Mouse (Mus musculus): ENCODE results near the gene Ddx46.
A peak's percentile ranks its signal among the peaks of the same experiment; 100 is the strongest.
"Not testable (repeated sequence)": the region's sequence is repeated elsewhere in the genome, so short reads cannot be mapped to it uniquely, and the experiment has no call there.

Gene Ddx46

DNA sequence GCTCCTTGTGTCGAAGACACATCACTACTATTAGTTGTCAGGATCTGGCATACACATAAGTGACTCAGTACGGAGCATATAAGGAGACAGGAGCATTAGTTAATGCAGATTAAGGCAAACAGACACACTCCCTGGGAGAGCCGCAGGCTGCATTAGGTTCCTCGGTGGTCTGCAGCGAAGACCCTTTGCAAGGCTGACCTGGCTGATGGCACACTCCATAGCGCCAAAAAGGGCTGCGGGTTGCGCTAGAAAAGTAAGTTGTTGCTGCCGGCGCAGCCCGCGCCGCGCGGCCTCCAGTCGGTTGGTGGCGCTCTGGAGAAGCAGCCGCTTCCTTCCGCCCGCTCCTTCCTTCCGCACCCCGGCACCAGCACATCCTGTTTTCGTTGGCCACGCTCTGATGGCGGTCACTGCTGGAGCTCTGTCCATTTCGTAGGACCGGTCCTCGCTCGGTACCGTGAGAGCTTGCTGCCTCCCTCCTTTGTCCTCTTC lies at the start of gene Ddx46:
Ddx46 (plus strand) TSS at position 389 of the 489 bp plus-strand sequence.
- DNase-seq (ENCODE audit: low spot score) = peak; percentile 72

DNA sequence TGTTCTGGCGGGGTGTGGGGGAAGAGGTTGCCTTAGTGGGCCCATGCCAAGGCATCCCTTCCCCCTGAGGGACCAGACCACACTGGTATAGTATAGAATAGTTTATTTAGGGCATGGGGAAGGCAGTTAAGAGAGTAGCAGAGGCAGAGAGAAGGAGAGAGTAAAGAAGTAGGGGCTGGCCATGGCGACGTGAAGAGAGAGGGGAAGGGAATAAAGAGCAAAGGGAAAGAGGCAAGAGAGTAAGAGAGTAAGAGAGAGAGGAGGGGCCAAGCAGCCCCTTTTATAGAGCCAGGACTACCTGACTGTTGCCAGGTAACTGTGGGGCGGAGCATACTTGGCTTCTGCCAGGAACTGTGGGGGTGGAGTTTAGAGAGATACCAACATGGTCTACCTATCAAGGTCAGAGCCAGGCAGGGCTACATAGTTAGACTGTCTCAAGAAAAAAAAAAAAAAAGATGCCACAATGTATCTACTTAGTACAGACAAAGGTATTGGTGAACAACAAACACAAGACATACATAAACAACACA lies 42.8 kb upstream of the Ddx46 start:
- DNase-seq (ENCODE audit: low spot score) = no peak

DNA sequence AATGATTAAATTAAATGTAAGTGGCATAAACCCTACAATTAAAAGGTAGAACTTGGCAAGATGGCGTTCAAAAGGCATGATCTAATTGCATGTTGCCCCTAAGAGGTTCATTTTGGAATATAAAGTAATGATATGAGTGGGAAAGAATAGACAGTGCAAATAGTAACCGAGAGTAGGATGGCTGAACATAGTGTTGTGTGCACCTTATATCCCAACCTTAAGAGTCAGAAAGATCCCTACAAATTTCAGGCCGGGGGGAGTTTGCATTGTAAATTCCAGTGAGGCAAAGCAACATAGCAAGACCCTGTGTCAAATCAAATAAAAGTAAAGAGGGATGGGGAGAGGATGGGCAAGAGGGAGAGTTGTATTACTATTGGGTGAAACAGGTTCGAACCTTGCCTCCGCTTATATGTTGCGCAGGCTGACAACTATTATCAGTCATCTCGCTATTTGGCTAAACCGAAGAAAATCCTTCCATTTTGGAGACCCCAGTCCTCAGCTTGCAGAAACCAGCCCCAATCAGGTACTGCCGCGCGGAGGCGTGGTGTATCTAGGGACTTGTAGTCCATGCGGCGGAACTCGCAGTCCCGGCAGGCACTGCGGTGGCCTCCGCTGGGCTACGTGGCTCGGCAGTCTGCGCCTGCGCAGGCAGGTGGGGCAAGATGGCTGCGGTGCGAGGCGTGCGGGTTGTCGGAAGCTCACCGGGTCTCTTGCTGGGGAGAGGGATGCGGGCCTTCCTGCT lies 42.1 kb upstream of the Ddx46 start:
- DNase-seq (ENCODE audit: low spot score) = peak; percentile 95

DNA sequence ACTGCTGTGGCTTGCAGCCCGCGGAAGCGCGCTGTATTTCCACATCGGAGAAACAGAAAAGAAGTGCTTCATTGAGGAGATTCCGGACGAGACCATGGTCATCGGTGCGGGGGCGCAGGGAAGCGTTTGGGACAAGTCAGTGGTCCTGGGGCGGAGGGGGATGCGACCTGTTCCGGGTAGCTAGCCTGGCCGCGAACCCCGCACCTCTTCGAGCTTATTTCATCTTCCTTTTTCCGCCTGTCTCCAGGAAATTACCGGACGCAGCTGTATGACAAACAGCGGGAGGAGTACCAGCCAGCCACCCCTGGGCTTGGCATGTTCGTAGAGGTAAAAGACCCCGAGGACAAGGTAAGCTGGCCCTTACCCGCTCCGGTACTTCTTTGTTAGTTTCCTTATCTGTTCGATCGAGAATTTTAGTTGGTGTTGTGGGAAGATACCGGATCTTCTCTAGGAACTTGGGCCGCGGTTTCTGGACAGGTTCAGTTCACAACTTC lies 41.5 kb upstream of the Ddx46 start:
- no peak for DNase-seq (ENCODE audit: low spot score)

DNA sequence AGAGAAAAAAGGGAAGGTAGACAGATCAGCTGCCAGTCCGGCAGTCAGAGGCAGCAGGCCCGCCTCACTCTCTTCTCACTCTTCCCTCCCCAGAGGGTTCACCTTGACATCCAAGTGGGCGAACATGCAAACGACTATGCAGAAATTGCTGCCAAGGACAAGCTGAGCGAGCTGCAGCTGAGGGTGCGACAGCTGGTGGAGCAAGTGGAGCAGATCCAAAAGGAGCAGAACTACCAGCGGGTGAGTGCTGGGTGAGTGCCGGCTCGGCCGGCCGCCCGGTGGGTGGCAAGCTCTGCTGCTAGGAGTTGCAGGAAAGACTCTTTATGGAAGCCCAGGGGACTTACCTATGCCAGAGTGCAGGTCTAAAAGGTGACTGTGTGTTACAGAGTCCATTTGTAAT lies 39.5 kb upstream of the Ddx46 start:
- no peak for DNase-seq (ENCODE audit: low spot score)

DNA sequence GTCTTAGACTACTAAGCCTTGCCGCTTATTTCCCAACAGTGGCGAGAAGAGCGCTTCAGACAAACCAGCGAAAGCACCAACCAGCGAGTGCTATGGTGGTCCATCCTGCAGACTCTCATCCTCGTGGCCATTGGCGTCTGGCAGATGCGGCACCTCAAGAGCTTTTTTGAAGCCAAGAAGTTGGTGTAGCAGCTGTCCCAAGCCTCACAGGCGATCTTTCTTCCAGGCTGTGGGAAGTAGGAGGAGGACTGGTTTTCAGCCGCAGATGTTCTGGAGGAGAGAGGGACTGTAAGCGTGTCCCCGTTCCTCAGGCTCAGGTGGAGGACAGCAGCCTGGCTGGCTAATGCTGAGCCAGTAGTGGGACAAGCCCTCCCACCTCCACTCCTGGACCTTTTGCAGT lies 38.0 kb upstream of the Ddx46 start:
- no peak for DNase-seq (ENCODE audit: low spot score)

DNA sequence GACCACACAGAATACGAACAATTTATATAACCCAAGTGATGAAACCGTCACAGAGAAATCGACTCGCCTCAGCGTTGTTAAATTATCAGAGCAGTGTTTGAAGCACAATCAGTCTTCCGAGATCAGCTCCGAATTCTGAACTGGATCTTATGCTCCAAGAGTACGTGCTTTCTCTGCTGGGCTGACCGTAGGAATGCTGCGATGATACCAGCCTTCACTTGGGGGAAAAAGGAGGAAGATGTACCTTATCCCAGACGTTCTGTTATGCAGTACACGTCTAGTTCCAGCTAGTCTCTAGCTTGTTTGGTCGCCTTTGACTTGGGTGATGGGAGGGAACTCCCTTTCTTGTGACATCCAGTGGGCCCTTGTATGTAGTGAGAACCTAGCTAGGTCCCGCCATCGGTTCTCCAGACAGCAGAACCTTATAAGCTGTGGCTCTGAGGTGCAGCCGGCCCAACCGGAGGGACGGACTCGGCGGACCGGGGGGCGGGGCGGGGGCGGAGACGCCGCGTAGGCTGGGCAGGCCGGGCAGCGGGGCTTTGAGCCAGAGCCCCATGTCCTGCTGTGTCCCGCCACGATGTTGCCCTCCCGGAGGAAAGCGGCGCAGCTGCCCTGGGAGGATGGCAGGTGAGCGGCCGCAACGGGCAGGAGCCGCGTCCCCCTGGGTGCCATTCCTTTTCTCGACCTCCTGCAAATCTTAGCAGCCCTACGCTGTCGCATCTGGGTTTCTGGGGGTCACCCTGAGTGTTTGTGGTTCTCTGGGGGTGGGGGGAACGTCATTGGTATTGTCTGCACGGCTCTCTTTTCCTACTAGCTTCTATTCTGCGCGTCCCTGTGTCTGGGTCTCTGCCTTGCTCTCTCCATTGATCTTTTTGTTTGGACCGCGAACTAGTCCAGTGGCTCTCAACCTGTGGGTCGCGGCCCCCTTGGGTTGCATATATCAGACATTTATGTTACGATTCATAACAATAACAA lies 35.0 kb upstream of the Ddx46 start, which contains the start of gene B4galt7:
B4galt7 (plus strand) TSS at position 331 of the 975 bp plus-strand sequence.
- peak; percentile 71 for DNase-seq (ENCODE audit: low spot score)

DNA sequence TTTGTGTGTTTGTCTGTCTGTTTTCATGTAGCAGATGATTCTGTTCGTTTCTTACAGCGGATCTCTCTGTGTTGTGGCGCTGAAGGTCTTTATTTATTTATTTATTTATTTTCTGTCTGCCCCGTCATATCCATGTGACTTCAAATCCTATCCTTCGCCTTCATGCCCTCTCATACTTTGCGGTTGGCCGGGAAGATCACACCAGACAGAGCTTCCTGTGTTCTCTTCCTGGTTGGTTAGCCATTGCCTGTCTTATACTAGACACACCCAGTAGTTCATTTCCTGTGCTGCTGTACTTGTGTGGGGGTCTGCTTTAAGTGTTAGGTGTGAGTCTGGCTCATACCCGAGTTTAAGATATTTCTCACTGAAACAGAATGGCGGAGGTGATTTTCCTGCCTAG lies 34.2 kb upstream of the Ddx46 start:
- no peak for DNase-seq (ENCODE audit: low spot score)

DNA sequence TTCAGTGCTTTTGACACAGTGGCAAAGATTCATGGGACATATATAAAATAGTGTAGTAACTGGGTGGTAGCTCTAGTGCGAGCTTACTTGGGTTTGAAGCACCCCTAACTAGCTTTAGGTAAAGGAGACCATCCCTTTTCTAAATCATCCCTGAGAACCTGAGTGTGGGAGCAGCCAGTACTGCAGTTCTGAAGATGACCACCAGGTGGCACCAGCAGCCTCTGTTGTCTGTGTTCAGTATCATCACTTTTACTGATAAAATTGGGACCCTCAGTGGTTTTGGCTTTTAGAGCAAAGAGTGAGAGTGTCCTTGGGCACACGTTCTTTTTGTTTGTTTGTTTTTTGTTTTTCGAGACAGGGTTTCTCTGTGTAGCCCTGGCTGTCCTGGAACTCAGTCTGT lies 33.2 kb upstream of the Ddx46 start:
- DNase-seq (ENCODE audit: low spot score) = peak; percentile 29

DNA sequence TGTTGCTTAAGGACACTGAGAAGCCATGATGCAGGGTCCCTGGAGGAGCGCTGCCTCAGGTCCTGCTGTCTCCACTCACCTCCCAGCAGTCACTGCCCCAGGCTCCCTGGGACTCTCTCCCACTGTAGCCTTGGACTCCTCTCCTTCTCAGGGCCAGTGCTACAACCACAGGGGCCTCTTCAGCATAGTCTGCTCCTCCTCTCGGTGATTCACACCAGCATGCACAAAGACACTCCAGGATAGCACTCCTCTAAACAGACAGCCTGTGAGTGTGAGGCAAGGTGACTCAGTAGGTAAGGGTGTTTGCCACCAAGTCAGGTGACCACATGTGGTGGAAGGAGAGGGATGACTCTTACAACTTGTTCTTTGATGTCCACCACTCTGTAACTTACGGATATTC lies 30.2 kb upstream of the Ddx46 start:
- DNase-seq (ENCODE audit: low spot score) = no peak

DNA sequence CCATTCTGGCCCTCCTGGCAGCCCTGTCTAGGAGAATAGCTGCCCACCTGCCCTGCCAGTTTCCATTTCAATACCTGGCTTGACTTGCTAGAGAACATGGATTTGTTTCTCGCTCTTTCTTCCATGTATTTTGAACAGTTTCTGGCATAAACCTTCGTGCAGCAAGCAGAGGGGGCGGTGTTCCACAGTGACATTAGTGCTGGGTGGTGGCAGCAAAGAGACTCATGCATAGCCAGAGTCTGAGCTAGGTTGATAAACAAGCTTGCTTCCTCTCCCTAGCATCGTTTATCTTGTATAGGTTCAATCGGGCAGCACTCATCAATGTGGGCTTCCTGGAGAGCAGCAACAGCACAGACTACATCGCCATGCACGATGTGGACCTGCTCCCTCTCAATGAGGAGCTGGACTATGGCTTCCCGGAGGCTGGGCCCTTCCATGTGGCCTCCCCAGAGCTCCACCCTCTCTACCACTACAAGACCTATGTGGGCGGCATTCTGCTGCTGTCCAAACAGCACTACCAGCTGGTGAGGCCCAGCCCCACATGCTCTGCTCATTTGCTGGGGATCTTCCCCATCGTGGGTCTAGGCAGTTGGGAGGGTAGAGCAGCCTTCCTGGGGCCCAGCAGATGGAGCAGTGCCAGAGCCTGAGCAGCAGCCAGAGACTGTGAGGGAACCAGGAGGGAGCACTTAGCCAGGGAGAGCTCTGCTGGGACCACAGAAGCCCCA lies 27.8 kb upstream of the Ddx46 start:
- no peak for DNase-seq (ENCODE audit: low spot score)

DNA sequence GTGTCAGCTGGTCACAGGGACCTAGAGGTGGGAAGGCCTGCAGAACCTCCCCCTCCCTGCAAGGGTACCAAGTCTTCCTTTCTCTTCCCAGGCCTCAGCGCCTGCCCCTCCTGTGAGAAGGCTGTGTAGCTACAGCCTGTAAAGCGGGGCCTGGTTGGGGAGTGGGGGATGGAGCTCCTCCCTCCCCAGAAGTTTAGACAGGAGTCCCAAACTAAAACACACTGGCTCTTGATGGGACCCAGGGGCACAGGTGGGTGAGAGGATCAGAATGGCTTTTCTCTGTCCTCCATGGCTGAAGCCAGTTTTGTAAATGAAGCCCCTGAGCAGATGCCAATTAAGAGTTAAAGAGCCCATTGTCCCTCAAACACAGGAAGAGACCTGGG lies 27.2 kb upstream of the Ddx46 start:
- DNase-seq (ENCODE audit: low spot score) = no peak

DNA sequence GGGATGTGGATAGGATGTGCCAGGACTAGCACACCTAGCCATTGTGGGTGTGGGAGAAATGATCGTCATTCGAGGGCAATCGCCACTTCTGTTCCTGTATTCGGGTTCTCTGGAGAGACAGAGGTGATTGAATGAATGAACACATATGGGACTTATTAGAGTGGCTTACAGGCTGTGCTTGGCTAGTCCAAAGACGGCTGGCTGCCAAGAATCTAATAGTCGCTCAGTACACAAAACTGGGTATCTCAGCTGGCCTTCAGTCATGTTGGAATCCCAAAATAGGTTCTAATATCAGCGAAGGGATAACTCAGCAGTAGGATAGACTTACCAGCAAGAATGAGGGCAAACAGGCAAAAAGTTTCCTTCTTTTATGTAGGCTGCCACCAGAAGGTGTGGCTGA lies 22.8 kb upstream of the Ddx46 start:
- DNase-seq (ENCODE audit: low spot score) = no peak

DNA sequence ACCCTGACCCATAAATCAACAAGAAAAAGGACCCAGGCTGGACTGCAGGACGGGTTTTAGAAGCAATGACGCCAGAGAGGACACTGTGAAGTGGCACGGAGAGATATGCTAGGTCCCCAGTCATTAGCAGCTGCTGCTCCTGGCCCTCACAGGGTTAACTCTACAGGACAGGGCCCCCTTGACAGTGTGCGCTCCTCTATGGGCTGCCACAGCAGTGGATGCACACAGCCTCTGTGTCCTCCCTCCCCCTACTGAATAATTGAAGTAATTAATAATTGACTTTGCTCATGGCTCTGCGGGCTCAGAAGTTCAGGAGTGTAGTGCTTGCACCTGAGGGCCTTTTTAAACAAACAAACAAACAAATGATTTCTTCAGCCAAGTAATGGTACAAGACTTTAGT lies 21.4 kb upstream of the Ddx46 start:
- DNase-seq (ENCODE audit: low spot score) = no peak

DNA sequence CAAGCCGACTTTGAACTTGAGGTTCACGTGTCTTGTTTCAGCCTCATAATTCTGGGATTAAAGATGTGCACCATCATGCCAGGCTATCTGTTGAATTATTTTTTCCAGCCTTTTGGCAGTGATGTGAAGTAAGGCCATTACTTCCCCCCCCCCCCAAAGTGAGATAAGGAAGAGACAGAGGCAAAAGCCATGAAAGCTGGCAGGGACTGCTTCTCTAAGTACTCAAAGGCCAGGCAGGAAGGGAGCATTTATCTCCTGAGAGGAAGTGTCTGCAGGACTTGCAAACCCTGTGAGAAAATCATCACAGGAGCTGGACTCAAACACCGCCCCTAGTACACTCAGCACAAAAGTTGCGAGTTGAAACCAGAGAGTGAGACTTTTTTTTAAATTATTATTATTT lies 15.5 kb upstream of the Ddx46 start:
- no peak for DNase-seq (ENCODE audit: low spot score)

DNA sequence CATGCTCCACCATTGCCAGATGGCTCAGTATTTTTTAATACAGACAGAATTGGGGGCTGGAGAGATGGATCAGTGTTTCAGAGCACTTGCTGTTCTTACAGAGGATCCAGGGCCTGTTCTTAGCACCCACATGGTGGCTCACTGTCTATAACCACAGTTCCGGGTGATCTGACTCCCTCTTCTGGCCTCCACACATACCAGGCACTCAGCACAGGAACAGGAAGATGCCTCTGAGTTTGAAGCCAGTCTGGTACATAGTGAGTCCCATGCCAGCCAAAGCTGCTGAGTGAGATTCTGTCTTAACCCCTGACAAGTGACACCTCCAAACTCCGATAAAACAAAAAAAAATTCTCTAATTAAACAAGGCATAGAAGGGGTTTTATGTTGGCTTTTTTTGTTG lies 14.6 kb upstream of the Ddx46 start:
- DNase-seq (ENCODE audit: low spot score) = no peak

DNA sequence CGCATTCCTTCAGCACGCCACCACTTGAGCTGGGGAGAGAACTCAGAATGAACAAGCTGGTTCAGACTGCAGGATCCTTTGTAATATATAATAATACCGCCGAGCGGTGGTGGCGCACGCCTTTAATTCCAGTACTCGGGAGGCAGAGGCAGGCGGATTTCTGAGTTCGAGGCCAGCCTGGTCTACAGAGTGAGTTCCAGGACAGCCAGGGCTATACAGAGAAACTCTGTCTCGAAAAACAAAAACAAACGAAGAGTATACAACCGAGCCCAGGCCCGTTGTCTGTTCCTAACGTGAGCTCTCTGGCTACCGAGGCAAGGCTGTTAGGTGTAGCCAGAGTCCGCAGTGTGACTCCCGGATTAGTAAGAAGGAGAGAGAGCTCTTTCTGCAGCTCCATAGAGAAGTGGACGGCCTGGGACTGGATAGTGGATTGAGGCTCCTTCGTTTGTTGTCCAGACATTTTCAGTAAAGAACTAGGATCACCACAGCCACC lies 12.6 kb upstream of the Ddx46 start:
- DNase-seq (ENCODE audit: low spot score) = not testable (repeated sequence)

DNA sequence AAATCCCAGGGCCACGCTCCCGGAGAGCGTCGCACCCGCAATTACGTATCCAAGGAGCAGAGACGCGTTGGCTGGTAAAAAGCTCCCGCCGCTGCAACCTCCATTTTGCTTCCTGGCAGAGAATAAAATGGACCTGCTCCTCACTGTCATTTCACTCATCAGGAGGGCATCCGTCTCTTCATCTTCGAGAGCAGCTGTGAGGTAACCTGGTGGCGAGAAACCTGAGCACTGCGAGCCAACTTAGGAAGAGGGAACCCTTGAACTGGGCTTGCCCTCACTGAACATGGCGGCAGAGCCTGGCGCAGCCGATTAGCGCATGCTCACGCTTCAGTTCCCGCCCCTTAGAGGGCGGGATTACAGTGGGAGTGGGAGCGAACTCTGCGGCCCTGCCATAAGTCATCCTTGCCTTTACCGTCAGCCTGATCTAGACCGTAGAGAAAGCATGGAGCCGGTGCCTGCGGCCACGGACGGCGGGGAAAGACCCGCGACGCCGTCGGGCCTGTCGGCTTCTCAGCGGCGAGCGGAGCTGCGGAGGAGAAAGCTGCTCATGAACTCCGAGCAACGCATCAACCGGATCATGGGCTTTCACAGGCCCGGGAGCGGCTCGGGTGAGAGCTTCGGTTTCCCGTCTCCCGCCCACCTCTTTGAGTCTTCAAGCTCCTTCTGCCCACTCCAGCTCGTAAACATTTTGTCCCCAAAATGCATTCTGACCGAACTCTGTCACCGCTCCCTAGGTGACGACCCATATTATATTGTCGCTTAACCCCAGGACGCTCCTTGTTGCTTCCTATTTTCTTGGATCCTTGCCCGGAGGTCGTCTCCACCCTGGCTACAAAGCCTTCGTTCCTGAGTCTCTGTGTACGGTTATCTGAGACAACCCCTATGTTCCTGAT lies 11.9 kb upstream of the Ddx46 start, which contains the start of gene Caml:
Caml (plus strand) TSS at position 357 of the 893 bp plus-strand sequence.
- peak; percentile 82 for DNase-seq (ENCODE audit: low spot score)

DNA sequence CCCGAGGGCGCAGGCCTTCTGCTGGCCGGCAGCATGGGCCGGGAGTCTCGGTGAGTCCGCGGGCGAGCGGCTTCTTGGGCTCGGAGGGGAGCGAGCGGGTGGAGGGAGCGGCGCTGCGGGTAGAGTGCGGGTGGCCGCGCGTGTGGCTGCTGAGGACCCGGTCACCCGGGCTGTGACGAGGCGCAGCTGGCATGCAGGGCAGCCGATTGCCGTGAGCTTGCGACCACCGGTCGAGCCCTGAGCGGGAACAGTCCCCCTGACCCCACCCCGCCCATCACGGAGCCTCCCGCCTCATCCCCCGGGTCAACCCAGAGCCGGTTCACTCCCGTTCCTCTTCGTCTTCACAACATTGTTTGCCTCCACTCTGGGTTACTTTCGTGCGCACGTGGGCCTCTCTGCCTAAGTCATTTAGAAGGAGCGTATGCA lies 332 bp downstream of the Ddx46 start:
- DNase-seq (ENCODE audit: low spot score) = no peak

DNA sequence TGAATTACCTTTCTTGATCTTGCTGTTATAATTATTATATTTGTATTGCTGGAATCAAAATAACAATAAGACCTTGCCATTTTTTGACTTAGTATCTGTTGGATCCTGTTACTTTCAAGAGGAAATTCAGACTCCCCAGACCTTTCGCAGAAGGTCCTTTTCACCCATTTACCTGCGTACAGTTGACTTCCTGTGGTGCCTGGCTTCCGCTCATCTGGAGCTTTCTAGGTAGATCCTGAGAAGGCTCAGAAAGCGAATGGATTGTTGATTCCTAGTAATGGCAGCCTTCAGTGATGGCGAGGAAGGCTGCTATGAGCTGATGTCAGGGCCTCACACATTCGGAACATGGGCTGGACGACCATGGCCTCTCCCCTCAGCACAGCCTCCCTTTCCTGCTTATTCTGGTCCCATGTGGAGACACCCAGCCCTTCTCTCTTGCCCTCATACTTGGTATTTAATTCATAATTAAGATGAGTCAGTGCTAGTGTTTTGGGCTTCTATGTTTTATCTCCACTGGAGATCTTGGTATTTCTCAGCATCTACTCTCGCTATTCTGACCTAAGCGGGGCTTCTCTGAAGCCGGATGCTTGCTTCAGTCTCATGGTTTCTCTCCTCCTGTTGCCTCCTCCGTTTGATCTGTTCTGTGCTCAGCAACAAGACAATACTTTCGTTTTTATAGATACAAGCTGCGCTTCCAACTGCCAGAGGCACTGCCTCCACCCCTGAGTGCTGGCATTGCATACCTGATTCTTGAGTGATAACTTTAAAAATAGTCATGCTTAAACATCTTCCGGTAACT lies 1.6 kb downstream of the Ddx46 start:
- no peak for DNase-seq (ENCODE audit: low spot score)

Measured in ovary, adult 18-20 months (tissue).